Comparison of ENCODE assay signal across 11 mouse cellular contexts in genomic region chr16:91226883-91227759, GRCm38 (mm10). TPM values are rescaled to one million over a fixed set of nuclear protein-coding genes. Genes with fewer than 3 reads are reported as not detected.
DNase-seq lines count a peak whose midpoint lies in the region; ATAC-seq and TF ChIP-seq lines count a peak whose summit lies in the region.
"Had no signal": no experiment of that assay in that cellular context is flagged by ENCODE, and none has a peak within 500 bp of the region (broad histone marks: within the 10 kb centered on the region; RNA-seq: fewer than 3 reads in every experiment).

No protein-coding gene starts in this region.

- H3K27me3 ChIP-seq in embryonic facial prominence, embryonic 13.5 days: peaks cover 100% of the 10 kb centered on the region
- H3K27me3 ChIP-seq in hindbrain, embryonic 14.5 days (ENCODE audit: control insufficient read depth, insufficient read depth, low read length): peaks cover 97% of the 10 kb centered on the region

- no peaks in the 10 kb centered on the region for H3K36me3 ChIP-seq in embryonic facial prominence, embryonic 13.5 days
- H3K36me3 ChIP-seq in hindbrain, embryonic 14.5 days (replicated peaks; ENCODE audit: control insufficient read depth, insufficient read depth): no peaks in the 10 kb centered on the region

- no peaks in the 10 kb centered on the region for H3K9me3 ChIP-seq in embryonic facial prominence, embryonic 13.5 days
- H3K9me3 ChIP-seq in hindbrain, embryonic 14.5 days (ENCODE audit: control insufficient read depth, low read length): no peaks in the 10 kb centered on the region

- ATAC-seq in embryonic facial prominence, embryonic 13.5 days (ENCODE audit: insufficient number of reproducible peaks, insufficient read depth, low FRiP score, low TSS enrichment, low read depth): no peak
- no peak for ATAC-seq in hindbrain, embryonic 14.5 days (ENCODE audit: low FRiP score)
- ATAC-seq in granulocyte monocyte progenitor cell, adult 5-6 weeks (replicated peaks; ENCODE audit: poor library complexity, severe bottlenecking): no peak

- H3K9ac ChIP-seq in embryonic facial prominence, embryonic 13.5 days: 0 out of 2 replicates have a peak overlapping the region, but pooled peaks have one; percentile 27
- H3K9ac ChIP-seq in hindbrain, embryonic 14.5 days: peak overlapping the region; percentile 14; the same call in 1 of the 2 replicates

- H3K4me2 ChIP-seq in embryonic facial prominence, embryonic 13.5 days: peak overlapping the region; percentile 48
- peak overlapping the region; percentile 35 for H3K4me2 ChIP-seq in hindbrain, embryonic 14.5 days (replicated peaks)

- TF ChIP-seq CTCF in left cerebral cortex, adult 2 months (IDR thresholded peaks at IDR 0.05): no peak

- DNase-seq in left cerebral cortex, adult 2 months (ENCODE audit: extremely low spot score in 1 of 2, low spot score in 2 of 2): no peak
- DNase-seq in left cerebral cortex, postnatal 25 days (ENCODE audit: low spot score in 2 of 2): no peak
- no peak for DNase-seq in hindbrain, embryonic 14.5 days (ENCODE audit: low spot score)
- DNase-seq in neural tube, embryonic 10.5 days (ENCODE audit: extremely low spot score, low spot score): peak; percentile 64
- no peak for DNase-seq in gastrocnemius, adult 8-10 months (ENCODE audit: low spot score in 2 of 2)
- DNase-seq in adipocyte (ENCODE audit: low spot score): no peak
- DNase-seq: cerebellum, adult 9-10 months; heart, postnatal 36 days; lung, postnatal 10 days had no signal

- peak overlapping the region; percentile 38 for H3K27ac ChIP-seq in left cerebral cortex, adult 2 months
- H3K27ac ChIP-seq in embryonic facial prominence, embryonic 13.5 days: no peak overlapping the region
- no peak overlapping the region for H3K27ac ChIP-seq in hindbrain, embryonic 14.5 days

- WGBS in embryonic facial prominence, embryonic 13.5 days: under 1% methylated on average over 81 of the region's 85 CpGs
- WGBS in hindbrain, embryonic 14.5 days: 1% methylated on average over 80 of the region's 85 CpGs

- intact Hi-C loops in left cerebral cortex, adult 2 months (cut with DNase I): no loop called here
- intact Hi-C loops in left cerebral cortex, postnatal 25 days (cut with DNase I): no loop called here

- peaks cover 38% of the 10 kb centered on the region for H3K4me1 ChIP-seq in embryonic facial prominence, embryonic 13.5 days
- H3K4me1 ChIP-seq in hindbrain, embryonic 14.5 days (replicated peaks; ENCODE audit: control insufficient read depth, insufficient read depth, low read length): peaks cover 7% of the 10 kb centered on the region; the same call in 1 of the 2 replicates

- H3K4me3 ChIP-seq in left cerebral cortex, adult 2 months: peak overlapping the region; percentile 35
- H3K4me3 ChIP-seq in embryonic facial prominence, embryonic 13.5 days: peak overlapping the region; percentile 36
- H3K4me3 ChIP-seq in hindbrain, embryonic 14.5 days (replicated peaks; ENCODE audit: low read length): peak overlapping the region; percentile 25

RNA-seq across cellular contexts. Expression of gene Olig2, which starts 1.9 kb away (rescaled TPM):
- total RNA-seq in left cerebral cortex, adult 2 months (2021): 10 to 100 TPM; 21.8 to 22.3 TPM
- total RNA-seq in left cerebral cortex, postnatal 25 days (2021): 10 to 100 TPM; 26.4 to 27.0 TPM
- polyA plus RNA-seq in embryonic facial prominence, embryonic 13.5 days (2015; fragmentation: Nextera tagmentation; extraction: Ambion mirVana): 1.0 and 1.1 TPM in 2 replicates
- polyA plus RNA-seq in hindbrain, embryonic 14.5 days (2014; fragmentation: Nextera tagmentation; extraction: Ambion mirVana): 10.9 and 14.1 TPM in 2 replicates
- not detected for total RNA-seq in gastrocnemius, adult 8-10 months (2022)
- not detected in 2 replicates for total RNA-seq in granulocyte monocyte progenitor cell, adult 5-6 weeks (2014; fragmentation: Nextera tagmentation)
- total RNA-seq in granulocyte monocyte progenitor cell, adult 5-6 weeks (2017): not detected in 2 replicates
- total RNA-seq: heart, postnatal 36 days had no signal

RNA-seq across cellular contexts. Expression of gene Olig1, which starts 42.5 kb away (rescaled TPM):
- 10 to 100 TPM; 77.1 to 84.7 TPM for total RNA-seq in left cerebral cortex, adult 2 months (2021)
- total RNA-seq in left cerebral cortex, postnatal 25 days (2021): 100 to 1,000 TPM; 108 to 112 TPM
- 1.4 and 3.4 TPM in 2 replicates for polyA plus RNA-seq in embryonic facial prominence, embryonic 13.5 days (2015; fragmentation: Nextera tagmentation; extraction: Ambion mirVana)
- 93.4 and 118 TPM in 2 replicates for polyA plus RNA-seq in hindbrain, embryonic 14.5 days (2014; fragmentation: Nextera tagmentation; extraction: Ambion mirVana)
- total RNA-seq in gastrocnemius, adult 8-10 months (2022): not detected
- not detected in 2 replicates for total RNA-seq in granulocyte monocyte progenitor cell, adult 5-6 weeks (2014; fragmentation: Nextera tagmentation)
- total RNA-seq in granulocyte monocyte progenitor cell, adult 5-6 weeks (2017): not detected in 2 replicates
- total RNA-seq: heart, postnatal 36 days had no signal

Comparison
In these comparisons a context has a peak if more than half of its experiments do, and no peak if none do; other contexts are left out.
1. RNA of gene Olig2, which starts 1.9 kb away (total RNA-seq): 26.4 to 27.0 TPM in left cerebral cortex, postnatal 25 days and 21.8 to 22.3 TPM in left cerebral cortex, adult 2 months; not detected in gastrocnemius, adult 8-10 months and not detected in granulocyte monocyte progenitor cell, adult 5-6 weeks; every median in the first group is over 10 times any median in the second.
2. RNA of gene Olig1, which starts 42.5 kb away (total RNA-seq): 108 to 112 TPM in left cerebral cortex, postnatal 25 days and 77.1 to 84.7 TPM in left cerebral cortex, adult 2 months; not detected in gastrocnemius, adult 8-10 months and not detected in granulocyte monocyte progenitor cell, adult 5-6 weeks; every median in the first group is over 10 times any median in the second.
3. Peak in every context shown above with its lines, with median percentiles within 50 percentile points of each other: H3K4me3 ChIP-seq.